Mouse (Mus musculus): ENCODE measurements around the gene Gm20696.

DNA sequence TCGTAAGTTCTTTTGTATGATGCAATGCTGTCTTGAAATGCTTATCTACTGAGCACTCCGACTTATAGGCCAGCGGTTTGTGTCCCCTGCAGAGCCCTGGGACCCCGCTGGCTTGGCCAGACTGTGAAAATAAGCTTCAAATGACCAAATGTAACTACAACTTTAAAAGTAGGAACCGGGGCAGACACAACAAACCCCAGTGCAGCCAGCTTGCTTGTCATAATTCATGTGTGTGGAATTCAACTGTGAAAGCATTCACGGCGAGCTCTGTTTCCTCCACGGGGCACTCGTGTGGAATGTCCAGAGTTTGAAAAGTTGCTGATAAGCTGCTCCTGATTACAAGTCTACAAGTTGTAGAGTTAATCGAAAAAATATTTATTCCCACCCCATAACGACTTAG is 215.1 kb downstream of the Gm20696 start:
- no peak for TF ChIP-seq POLR2A (IDR thresholded peaks at IDR 0.05; ENCODE audit: borderline replicate concordance, insufficient read depth, low read length)
- TF ChIP-seq CTCF (IDR thresholded peaks at IDR 0.05; ENCODE audit: borderline replicate concordance, insufficient read depth, low read depth, low read length), result no peak

Data from cerebellum, adult 2 months (tissue).